Mouse (Mus musculus): ENCODE data around the gene Abcc5. TPM values are rescaled to one million over a fixed set of nuclear protein-coding genes. Genes with fewer than 3 reads are reported as not detected.
"Not testable (repeated sequence)": the region's sequence is repeated elsewhere in the genome, so short reads cannot be mapped to it uniquely, and the experiment has no call there.

Abcc5 gene
- total RNA-seq, 1 experiment from 2014 or later: 27.7 TPM

GRCm38 (mm10) chr16:20391753-20392152 lies 34.4 kb downstream of the Abcc5 start:
- no peak for ATAC-seq (replicated peaks in 1 of 2; ENCODE audit: insufficient read depth in 1 of 2, low FRiP score in 2 of 2, low TSS enrichment in 1 of 2, low read depth in 1 of 2, poor library complexity in 2 of 2, severe bottlenecking in 2 of 2)

GRCm38 (mm10) chr16:20390233-20390632 lies 36.0 kb downstream of the Abcc5 start:
- ATAC-seq (replicated peaks in 1 of 2; ENCODE audit: insufficient read depth in 1 of 2, low FRiP score in 2 of 2, low TSS enrichment in 1 of 2, low read depth in 1 of 2, poor library complexity in 2 of 2, severe bottlenecking in 2 of 2): no peak

- ATAC-seq (replicated peaks in 1 of 2; ENCODE audit: insufficient read depth in 1 of 2, low FRiP score in 2 of 2, low TSS enrichment in 1 of 2, low read depth in 1 of 2, poor library complexity in 2 of 2, severe bottlenecking in 2 of 2): no peak
These were observed 45.2 kb downstream of the Abcc5 start for GRCm38 (mm10) chr16:20381031-20381430.

GRCm38 (mm10) chr16:20375341-20375740 lies 50.9 kb downstream of the Abcc5 start:
- no peak for ATAC-seq (replicated peaks in 1 of 2; ENCODE audit: insufficient read depth in 1 of 2, low FRiP score in 2 of 2, low TSS enrichment in 1 of 2, low read depth in 1 of 2, poor library complexity in 2 of 2, severe bottlenecking in 2 of 2)

GRCm38 (mm10) chr16:20371731-20372130 lies 54.5 kb downstream of the Abcc5 start:
- no peak for ATAC-seq (replicated peaks in 1 of 2; ENCODE audit: insufficient read depth in 1 of 2, low FRiP score in 2 of 2, low TSS enrichment in 1 of 2, low read depth in 1 of 2, poor library complexity in 2 of 2, severe bottlenecking in 2 of 2)

- no peak for ATAC-seq (replicated peaks in 1 of 2; ENCODE audit: insufficient read depth in 1 of 2, low FRiP score in 2 of 2, low TSS enrichment in 1 of 2, low read depth in 1 of 2, poor library complexity in 2 of 2, severe bottlenecking in 2 of 2)
These were observed 58.0 kb downstream of the Abcc5 start for GRCm38 (mm10) chr16:20368221-20368620.

GRCm38 (mm10) chr16:20362121-20362520 lies 64.1 kb downstream of the Abcc5 start:
- ATAC-seq (replicated peaks in 1 of 2; ENCODE audit: insufficient read depth in 1 of 2, low FRiP score in 2 of 2, low TSS enrichment in 1 of 2, low read depth in 1 of 2, poor library complexity in 2 of 2, severe bottlenecking in 2 of 2): no peak

GRCm38 (mm10) chr16:20361496-20361895 lies 64.7 kb downstream of the Abcc5 start:
- ATAC-seq (replicated peaks in 1 of 2; ENCODE audit: insufficient read depth in 1 of 2, low FRiP score in 2 of 2, low TSS enrichment in 1 of 2, low read depth in 1 of 2, poor library complexity in 2 of 2, severe bottlenecking in 2 of 2): not testable (repeated sequence)

GRCm38 (mm10) chr16:20359643-20360295 lies 66.4 kb downstream of the Abcc5 start:
- peak in 1 of 2 experiments; percentile 70; a peak in 1 of 4 replicates for ATAC-seq (replicated peaks in 1 of 2; ENCODE audit: insufficient read depth in 1 of 2, low FRiP score in 2 of 2, low TSS enrichment in 1 of 2, low read depth in 1 of 2, poor library complexity in 2 of 2, severe bottlenecking in 2 of 2)

GRCm38 (mm10) chr16:20357837-20358236 lies 68.4 kb downstream of the Abcc5 start:
- ATAC-seq (replicated peaks in 1 of 2; ENCODE audit: insufficient read depth in 1 of 2, low FRiP score in 2 of 2, low TSS enrichment in 1 of 2, low read depth in 1 of 2, poor library complexity in 2 of 2, severe bottlenecking in 2 of 2): peak; percentile 69 to 76; a peak in 2 of 4 replicates

GRCm38 (mm10) chr16:20354762-20355161 lies 71.4 kb downstream of the Abcc5 start:
- ATAC-seq (replicated peaks in 1 of 2; ENCODE audit: insufficient read depth in 1 of 2, low FRiP score in 2 of 2, low TSS enrichment in 1 of 2, low read depth in 1 of 2, poor library complexity in 2 of 2, severe bottlenecking in 2 of 2): no peak

- no peak for ATAC-seq (replicated peaks in 1 of 2; ENCODE audit: insufficient read depth in 1 of 2, low FRiP score in 2 of 2, low TSS enrichment in 1 of 2, low read depth in 1 of 2, poor library complexity in 2 of 2, severe bottlenecking in 2 of 2)
These were observed 72.2 kb downstream of the Abcc5 start for GRCm38 (mm10) chr16:20354011-20354410.

- ATAC-seq (replicated peaks in 1 of 2; ENCODE audit: insufficient read depth in 1 of 2, low FRiP score in 2 of 2, low TSS enrichment in 1 of 2, low read depth in 1 of 2, poor library complexity in 2 of 2, severe bottlenecking in 2 of 2): no peak
These were observed 80.7 kb downstream of the Abcc5 start for GRCm38 (mm10) chr16:20345464-20345863.

GRCm38 (mm10) chr16:20338616-20339015 lies 87.6 kb downstream of the Abcc5 start:
- no peak for ATAC-seq (replicated peaks in 1 of 2; ENCODE audit: insufficient read depth in 1 of 2, low FRiP score in 2 of 2, low TSS enrichment in 1 of 2, low read depth in 1 of 2, poor library complexity in 2 of 2, severe bottlenecking in 2 of 2)

GRCm38 (mm10) chr16:20334918-20335317 lies 91.3 kb downstream of the Abcc5 start:
- no peak for ATAC-seq (replicated peaks in 1 of 2; ENCODE audit: insufficient read depth in 1 of 2, low FRiP score in 2 of 2, low TSS enrichment in 1 of 2, low read depth in 1 of 2, poor library complexity in 2 of 2, severe bottlenecking in 2 of 2)

GRCm38 (mm10) chr16:20328306-20328705 lies 97.9 kb downstream of the Abcc5 start:
- ATAC-seq (replicated peaks in 1 of 2; ENCODE audit: insufficient read depth in 1 of 2, low FRiP score in 2 of 2, low TSS enrichment in 1 of 2, low read depth in 1 of 2, poor library complexity in 2 of 2, severe bottlenecking in 2 of 2): no peak

- no peak for ATAC-seq (replicated peaks in 1 of 2; ENCODE audit: insufficient read depth in 1 of 2, low FRiP score in 2 of 2, low TSS enrichment in 1 of 2, low read depth in 1 of 2, poor library complexity in 2 of 2, severe bottlenecking in 2 of 2)
These were observed 100.9 kb downstream of the Abcc5 start, which contains the start of gene Cyp2ab1 for GRCm38 (mm10) chr16:20325286-20325685. Gene Cyp2ab1, minus strand, starts transcription at chr16:20325404.

GRCm38 (mm10) chr16:20323907-20324306 lies 102.3 kb downstream of the Abcc5 start:
- no peak for ATAC-seq (replicated peaks in 1 of 2; ENCODE audit: insufficient read depth in 1 of 2, low FRiP score in 2 of 2, low TSS enrichment in 1 of 2, low read depth in 1 of 2, poor library complexity in 2 of 2, severe bottlenecking in 2 of 2)

- ATAC-seq (replicated peaks in 1 of 2; ENCODE audit: insufficient read depth in 1 of 2, low FRiP score in 2 of 2, low TSS enrichment in 1 of 2, low read depth in 1 of 2, poor library complexity in 2 of 2, severe bottlenecking in 2 of 2): no peak
These were observed 103.9 kb downstream of the Abcc5 start for GRCm38 (mm10) chr16:20322274-20322673.

Data from hematopoietic stem cell, adult 5-6 weeks (primary cell).